Mouse (Mus musculus) embryonic fibroblast, embryonic 13.5 days (primary cell): Measurements from ENCODE around the gene Mrps27.

ENCODE experiments used
- CTCF ChIP-seq: IDR thresholded peaks from 2 replicates; pipeline ENCODE4 v1.5.1; 2011; ENCODE audit warnings: mild to moderate bottlenecking, control low read depth, low read length, moderate library complexity, borderline replicate concordance; ENCODE audit not compliant: insufficient read depth
- POLR2A ChIP-seq: IDR thresholded peaks from 2 replicates; pipeline ENCODE4 v1.6.1; 2011; ENCODE audit warnings: low read depth, mild to moderate bottlenecking, control low read depth, low read length, moderate library complexity

DNA sequence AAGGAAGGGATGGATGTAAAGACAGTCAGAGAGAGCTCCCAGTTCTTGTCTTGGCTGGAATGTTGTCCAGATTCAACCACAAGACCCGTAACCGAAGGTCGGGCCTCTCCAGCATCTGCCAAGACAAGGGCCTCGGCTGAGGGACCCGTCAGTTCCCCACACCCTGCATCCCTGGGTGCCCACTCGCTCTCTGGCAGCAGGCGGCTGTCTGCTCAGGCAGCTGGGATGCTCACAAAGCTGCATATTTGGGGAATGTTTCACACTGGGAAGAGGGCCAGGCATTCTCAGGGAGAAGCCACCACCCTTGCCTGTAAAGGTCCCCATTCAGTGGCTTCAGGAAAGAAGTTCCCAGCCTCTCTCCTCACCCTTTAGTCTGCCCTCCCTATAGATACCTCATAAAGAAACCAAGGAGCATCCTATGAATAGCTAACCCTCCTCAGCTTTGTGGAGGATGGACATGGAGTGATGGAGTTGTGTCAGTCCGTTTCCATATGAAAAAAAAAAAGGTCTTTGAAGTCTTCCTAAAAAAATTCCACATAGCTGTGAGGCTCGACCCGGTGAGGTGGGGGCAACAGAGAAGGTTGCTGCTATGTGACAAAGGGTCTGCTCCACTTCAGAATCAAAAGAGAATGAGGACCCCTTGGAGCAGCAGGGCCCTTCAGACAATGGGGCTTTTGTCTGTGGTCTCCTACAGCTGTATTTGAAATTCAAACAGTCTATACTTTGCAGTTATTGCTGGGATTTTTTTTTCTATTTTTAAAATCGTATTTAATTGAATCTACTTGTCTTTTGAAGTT lies 103.0 kb downstream of the Mrps27 start:
- TF ChIP-seq CTCF (no peak), POLR2A (no peak)
